ENCODE assay signal across 10 mouse cellular contexts in genomic region chr3:60111889-60112646, GRCm38 (mm10). TPM values are rescaled to one million over a fixed set of nuclear protein-coding genes. Genes with fewer than 3 reads are reported as not detected.
DNase-seq lines count a peak whose midpoint lies in the region; ATAC-seq and TF ChIP-seq lines count a peak whose summit lies in the region.
"Had no signal": no experiment of that assay in that cellular context is flagged by ENCODE, and none has a peak within 500 bp of the region (broad histone marks: within the 10 kb centered on the region; RNA-seq: fewer than 3 reads in every experiment).

No protein-coding gene starts in this region.

- H3K27ac ChIP-seq in heart, adult 2 months = no peak overlapping the region
- H3K27ac ChIP-seq: embryonic facial prominence, embryonic 12.5 days; limb, embryonic 12.5 days had no signal

- peak; percentile 83 for TF ChIP-seq CTCF in heart, adult 2 months (IDR thresholded peaks at IDR 0.05)

- TF ChIP-seq EP300 in heart, adult 2 months (IDR thresholded peaks at IDR 0.05; ENCODE audit: insufficient read depth, low read depth, low read length) = no peak

- H3K79me2 ChIP-seq in heart, adult 2 months (replicated peaks; ENCODE audit: control insufficient read depth, insufficient read depth, low read length) = no peaks in the 10 kb centered on the region

- H3K36me3 ChIP-seq in heart, adult 2 months (ENCODE audit: control insufficient read depth, insufficient read depth, low read length) = no peaks in the 10 kb centered on the region
- H3K36me3 ChIP-seq: embryonic facial prominence, embryonic 12.5 days; limb, embryonic 12.5 days had no signal

- H3K4me1 ChIP-seq in heart, adult 2 months (ENCODE audit: control insufficient read depth, insufficient read depth, low read length) = no peaks in the 10 kb centered on the region
- H3K4me1 ChIP-seq: embryonic facial prominence, embryonic 12.5 days; limb, embryonic 12.5 days had no signal

- WGBS in heart, adult 2 months = 77% methylated on average over 6 of the region's 6 CpGs

- intact Hi-C loops in heart, adult 2 months (cut with DNase I) = loop anchor here (2.0 kb wide), 1 partner anchor 243 kb away; no protein-coding TSS in a partner anchor
- intact Hi-C loops in heart, postnatal 25 days (cut with DNase I) = loop anchor here (2.0 to 10.0 kb wide), 3 partner anchors 243 to 937 kb away; no protein-coding TSS in a partner anchor
- intact Hi-C loops in left cerebral cortex, postnatal 4 days (cut with DNase I) = loop anchor here (5.0 to 10.0 kb wide), 3 partner anchors 240 to 787 kb away; no protein-coding TSS in a partner anchor

- DNase-seq in heart, adult 2 months = no peak
- DNase-seq in heart, postnatal 25 days (ENCODE audit: low spot score) = no peak
- peak; percentile 22 for DNase-seq in right cerebral cortex, adult 18-20 months
- no peak for DNase-seq in right cerebral cortex, postnatal 25 days
- DNase-seq in embryo, embryonic 11 days = peak; percentile 47
- no peak for DNase-seq in thymus, postnatal 36 days
- DNase-seq in left cerebral cortex, postnatal 4 days = no peak

- H3K4me3 ChIP-seq in heart, adult 2 months = no peak overlapping the region
- H3K4me3 ChIP-seq: embryonic facial prominence, embryonic 12.5 days; limb, embryonic 12.5 days had no signal

- H3K9ac ChIP-seq in heart, adult 2 months (ENCODE audit: low read depth, low read length) = no peak overlapping the region
- H3K9ac ChIP-seq: embryonic facial prominence, embryonic 12.5 days; limb, embryonic 12.5 days had no signal

- no peak for TF ChIP-seq POLR2A in heart, adult 2 months (IDR thresholded peaks at IDR 0.05; ENCODE audit: insufficient read depth, low read depth, low read length)

- peak; percentile 67 for ATAC-seq in megakaryocyte, adult 5-6 weeks (ENCODE audit: poor library complexity, severe bottlenecking)

- H3K27me3 ChIP-seq in heart, adult 2 months (ENCODE audit: control insufficient read depth, insufficient read depth, low read length) = no peaks in the 10 kb centered on the region
- H3K27me3 ChIP-seq: embryonic facial prominence, embryonic 12.5 days; limb, embryonic 12.5 days had no signal

RNA-seq across cellular contexts. Expression of gene Sucnr1, which starts 30.4 kb away (rescaled TPM):
- total RNA-seq in heart, adult 2 months (2021) = not detected
- 0.59 and 1.2 TPM in 2 replicates for polyA plus RNA-seq in heart, adult 2 months (2012; rRNA removed)
- total RNA-seq in heart, postnatal 25 days (2021) = not detected
- total RNA-seq in megakaryocyte, adult 5-6 weeks (2015) = 0.68 and 1.2 TPM in 2 replicates
- total RNA-seq in megakaryocyte, adult 5-6 weeks (2017) = 0.29 and 0.69 TPM in 2 replicates
- not detected for total RNA-seq in left cerebral cortex, postnatal 4 days (2021)
- polyA plus RNA-seq: embryonic facial prominence, embryonic 12.5 days; limb, embryonic 12.5 days had no signal

Comparison
In these comparisons a context has a peak if more than half of its experiments do, and no peak if none do; other contexts are left out.
1. DNase-seq: peak in right cerebral cortex, adult 18-20 months (single experiment) and embryo, embryonic 11 days (single experiment); none in heart, adult 2 months (0 of 2), heart, postnatal 25 days (single experiment), right cerebral cortex, postnatal 25 days (single experiment), thymus, postnatal 36 days (0 of 2) and left cerebral cortex, postnatal 4 days (single experiment).